Mouse (Mus musculus) frontal cortex, postnatal 14 days (tissue): ENCODE measurements around the gene Pold2.

Experiments
- DNase-seq, 2 experiments: peaks; one replicate each; pipeline ENCODE4 v3.0.0; 2022; ENCODE audit warnings: low spot score in 2 of 2

Pold2 gene

DNA sequence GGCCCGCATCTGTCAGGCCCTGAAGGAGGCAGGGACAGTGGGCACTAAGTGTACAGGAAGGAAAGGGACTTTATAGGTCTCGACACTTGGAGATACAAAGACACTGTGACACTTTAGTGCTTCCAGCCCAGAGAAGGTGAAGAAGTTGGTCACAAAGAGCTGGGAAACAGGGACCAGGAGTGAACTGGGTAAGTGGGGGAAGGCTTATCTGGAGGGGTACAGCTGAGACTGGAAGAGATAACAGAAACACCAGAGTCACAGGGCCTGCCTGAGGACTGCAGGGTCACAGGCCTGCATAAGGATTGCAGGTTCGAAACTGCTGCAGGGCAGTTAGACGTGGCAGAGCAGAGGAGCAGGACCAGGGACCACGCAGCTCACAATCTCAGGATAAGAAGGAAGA is 50.2 kb downstream of the Pold2 start:
- DNase-seq, result no peak

DNA sequence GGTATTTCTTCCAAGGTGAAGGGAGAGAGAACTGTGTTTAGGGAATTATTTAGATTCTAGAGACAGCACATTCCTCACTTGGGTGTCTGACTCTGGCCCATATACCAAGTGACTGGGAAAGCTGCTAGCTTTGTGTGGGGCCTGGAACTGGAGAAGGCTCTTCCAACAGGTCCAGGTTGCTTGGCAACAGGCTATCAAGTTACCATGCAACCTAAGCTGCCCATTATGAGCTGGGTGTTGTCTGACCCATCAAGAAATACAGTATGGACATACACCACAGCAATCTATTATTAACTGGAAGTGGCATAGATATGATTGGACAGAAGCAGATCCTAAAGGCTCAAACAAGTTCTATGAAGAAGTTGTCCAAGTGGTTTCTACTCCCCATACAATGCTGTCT is 52.7 kb downstream of the Pold2 start:
- no peak for DNase-seq
